Mouse (Mus musculus): ENCODE measurements at regions not wholly inside any gene's neighbourhood (a gene's known extent, or its start where the extent isn't known, plus 50 kb on each side); places are given as distances from the start of the nearest gene placed in this dataset.

DNA sequence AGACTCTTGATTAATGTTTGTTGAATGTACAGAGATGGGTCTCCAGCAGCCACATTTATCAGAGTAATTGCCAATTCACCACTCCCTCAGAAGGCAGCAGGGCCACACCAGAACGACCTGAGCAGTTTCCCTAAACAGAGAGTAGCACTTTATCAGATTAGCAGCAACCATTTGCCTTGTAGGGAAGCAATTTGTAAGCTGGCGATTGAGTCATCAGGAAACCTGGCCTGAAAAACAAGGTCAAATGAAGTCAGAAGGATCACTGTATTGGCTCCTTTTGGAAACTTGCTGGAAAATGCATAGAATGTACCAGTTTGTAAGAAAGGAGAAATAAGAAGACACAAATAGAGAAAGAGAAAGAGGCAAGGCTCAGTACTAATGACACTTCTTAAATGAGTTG is 295.1 kb downstream of the Qdpr start:
- no peak for ATAC-seq (replicated peaks; ENCODE audit: low FRiP score, low TSS enrichment, poor library complexity, severe bottlenecking)

DNA sequence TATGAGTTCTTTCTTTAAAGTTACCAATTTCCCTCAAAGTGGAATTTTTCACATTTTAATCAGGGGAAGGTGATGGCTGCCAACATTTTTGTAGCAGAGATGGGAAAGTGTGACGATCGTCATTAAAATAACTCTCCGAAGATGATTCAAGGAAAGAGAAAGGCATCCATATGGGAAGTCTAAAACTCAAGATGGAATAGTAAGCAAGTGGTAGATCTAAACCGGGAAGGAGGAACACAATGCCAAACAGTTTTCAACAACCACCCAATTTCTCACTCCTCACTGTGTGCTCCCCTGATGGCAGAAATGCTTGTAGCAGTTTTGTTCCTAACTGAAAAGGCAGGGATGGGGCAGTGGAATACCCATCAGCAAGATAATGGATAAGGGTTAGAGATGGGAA is 305.9 kb downstream of the Qdpr start:
- no peak for ATAC-seq (replicated peaks; ENCODE audit: low FRiP score, low TSS enrichment, poor library complexity, severe bottlenecking)

DNA sequence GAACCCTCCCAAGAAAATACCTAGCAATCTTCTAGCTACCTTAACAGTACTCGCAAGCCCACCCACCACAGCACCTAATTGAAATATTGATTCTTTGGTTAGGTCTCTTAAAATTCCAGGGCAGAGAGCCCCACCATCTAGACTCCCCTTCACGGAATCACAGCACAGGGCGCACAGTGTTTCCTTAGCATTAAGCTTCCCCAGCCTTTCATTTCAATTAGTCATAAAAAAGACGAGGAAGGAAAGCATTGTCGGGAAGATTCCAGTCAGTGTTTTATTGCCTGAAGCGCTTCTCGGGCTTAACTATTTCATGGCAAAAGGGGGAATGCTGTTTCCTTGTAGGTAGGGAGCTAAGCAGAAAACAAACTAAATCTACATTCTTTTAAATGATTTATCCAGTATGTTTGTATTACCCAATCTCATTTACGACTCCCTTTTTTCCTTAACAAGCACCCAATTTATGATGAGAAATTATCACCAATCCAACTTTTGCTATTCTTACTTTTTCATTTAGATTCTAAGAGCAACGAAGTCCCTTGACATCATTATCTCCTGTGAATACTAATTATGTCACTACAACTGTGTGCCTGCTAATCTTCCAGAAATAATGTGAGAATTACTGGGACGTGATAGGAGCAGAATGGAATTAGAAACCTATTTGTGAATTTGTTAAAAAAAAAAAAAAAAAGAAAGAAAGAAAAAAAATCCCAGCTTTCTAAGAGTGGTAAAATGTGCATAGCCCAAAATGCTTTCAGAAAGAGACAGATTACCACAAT is 312.6 kb downstream of the Qdpr start:
- ATAC-seq (replicated peaks; ENCODE audit: low FRiP score, low TSS enrichment, poor library complexity, severe bottlenecking): no peak

DNA sequence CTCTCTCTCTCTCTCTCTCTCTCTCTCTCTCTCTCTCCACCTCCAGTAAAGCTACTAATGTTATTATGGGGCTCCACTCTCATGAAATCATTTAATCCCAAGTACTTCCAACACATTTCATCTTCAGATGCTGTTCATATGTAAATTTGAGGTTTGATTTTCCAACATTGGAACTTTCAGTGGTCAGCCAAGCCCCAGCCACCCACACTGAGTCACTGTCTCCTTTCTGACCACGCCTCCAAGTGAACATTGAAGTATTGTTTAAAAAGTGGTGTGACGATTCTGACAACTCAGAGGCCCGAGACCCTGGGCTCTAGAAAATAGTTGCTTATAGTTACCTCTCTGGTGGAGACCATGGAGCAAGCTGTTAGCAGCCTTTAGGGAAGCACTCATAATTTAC is 313.3 kb downstream of the Qdpr start:
- no peak for ATAC-seq (replicated peaks; ENCODE audit: low FRiP score, low TSS enrichment, poor library complexity, severe bottlenecking)

DNA sequence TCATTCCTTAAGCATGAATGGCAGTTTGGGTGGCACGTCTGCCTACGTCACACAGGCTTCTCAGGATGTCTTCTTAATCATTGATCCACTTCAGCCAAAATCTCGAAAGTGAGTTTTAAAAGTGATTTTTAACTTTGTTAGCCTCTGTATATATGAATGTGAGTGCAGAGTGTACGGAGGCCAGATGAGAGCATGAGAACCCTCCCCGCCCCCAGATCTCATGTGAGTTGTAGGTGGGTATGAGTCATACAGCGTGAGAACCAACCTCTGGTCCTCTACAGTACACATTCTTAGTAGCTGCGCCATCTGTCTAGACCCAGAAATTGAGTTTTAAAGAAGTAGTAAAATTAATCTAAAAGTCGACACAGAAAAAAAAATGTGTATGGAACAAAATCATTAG is 322.1 kb downstream of the Qdpr start:
- no peak for ATAC-seq (replicated peaks; ENCODE audit: low FRiP score, low TSS enrichment, poor library complexity, severe bottlenecking)

DNA sequence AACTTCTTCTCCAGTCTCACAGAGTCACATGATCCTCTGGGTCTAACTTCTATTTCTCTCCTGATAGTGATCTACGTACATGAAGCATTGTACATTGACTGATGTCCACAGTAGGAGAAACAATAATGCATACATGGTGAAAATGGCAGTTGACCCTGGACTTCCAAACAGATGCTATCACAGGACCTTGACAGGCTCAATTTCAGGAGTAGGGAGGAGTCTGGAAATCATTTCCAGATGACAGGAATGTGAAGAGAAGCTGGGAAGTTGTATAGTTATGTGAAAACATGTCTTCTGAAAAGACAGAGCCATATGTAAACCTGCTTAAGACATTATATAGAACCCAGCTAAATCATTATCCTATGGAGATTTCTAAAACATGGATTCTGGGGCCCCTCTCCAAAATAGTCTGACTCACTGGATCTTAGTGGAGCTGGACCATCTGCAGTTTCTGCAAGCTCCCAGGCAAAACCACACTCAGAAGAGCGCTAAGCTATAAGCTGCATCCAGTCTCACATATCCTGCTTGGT is 322.3 kb upstream of the Ldb2 start:
- no peak for ATAC-seq (replicated peaks; ENCODE audit: low FRiP score, low TSS enrichment, poor library complexity, severe bottlenecking)

DNA sequence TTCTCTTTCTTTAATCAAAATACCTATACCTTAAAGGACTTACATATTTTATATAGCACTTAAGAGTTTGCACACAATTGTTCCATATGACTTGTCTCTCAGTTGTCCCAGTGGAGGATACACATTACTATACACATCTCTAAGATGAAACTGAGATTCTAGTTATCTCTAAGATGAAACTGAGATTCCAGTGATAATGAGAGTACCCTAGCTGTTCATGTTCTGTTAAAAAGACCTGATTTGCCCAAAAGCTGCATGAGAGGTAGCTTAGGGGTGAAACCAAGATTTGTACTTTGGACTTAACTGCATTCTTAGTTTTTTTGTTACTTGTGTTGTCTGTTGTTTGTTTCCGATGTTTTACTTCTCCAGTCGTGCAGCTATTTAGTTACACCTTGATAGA is 320.3 kb upstream of the Ldb2 start:
- ATAC-seq (replicated peaks; ENCODE audit: low FRiP score, low TSS enrichment, poor library complexity, severe bottlenecking): no peak

DNA sequence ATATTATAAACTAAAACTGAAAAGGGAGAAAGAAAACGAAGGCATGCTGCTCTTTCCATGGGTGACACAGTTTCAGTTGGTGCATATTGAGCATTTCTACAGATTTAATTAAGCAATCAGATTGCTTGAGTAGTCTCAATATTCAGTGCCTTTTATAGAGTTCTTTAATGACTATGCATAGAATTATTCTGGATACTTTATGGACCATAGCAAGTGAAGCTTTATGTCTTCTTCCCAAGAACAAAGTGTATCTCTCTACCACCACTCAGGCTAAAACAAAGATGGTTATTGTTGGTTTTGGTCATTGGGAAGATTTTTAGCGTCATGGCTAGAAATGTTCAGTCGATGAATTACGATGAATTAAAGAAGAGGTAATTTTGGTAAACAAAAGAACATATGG is 311.8 kb upstream of the Ldb2 start:
- ATAC-seq (replicated peaks; ENCODE audit: low FRiP score, low TSS enrichment, poor library complexity, severe bottlenecking): no peak

DNA sequence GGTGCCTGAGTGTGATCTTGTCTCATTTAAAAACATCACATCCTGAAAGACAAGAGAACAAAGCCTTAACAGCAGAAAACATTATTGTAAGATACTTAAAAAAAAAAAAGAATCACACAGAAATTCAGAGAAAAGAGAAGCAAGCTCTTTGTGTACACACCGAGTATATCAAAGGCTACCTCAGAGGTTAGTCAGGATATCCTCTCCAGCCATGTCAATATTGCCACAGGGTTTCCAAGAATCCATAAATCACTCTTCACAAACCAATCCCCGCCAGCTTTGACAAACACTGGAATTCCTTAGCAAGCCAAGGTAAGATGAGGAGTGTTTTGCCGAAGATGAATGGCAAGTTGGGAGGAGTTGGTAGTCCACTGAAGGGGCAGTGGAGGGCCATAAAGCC is 311.3 kb upstream of the Ldb2 start:
- no peak for ATAC-seq (replicated peaks; ENCODE audit: low FRiP score, low TSS enrichment, poor library complexity, severe bottlenecking)

DNA sequence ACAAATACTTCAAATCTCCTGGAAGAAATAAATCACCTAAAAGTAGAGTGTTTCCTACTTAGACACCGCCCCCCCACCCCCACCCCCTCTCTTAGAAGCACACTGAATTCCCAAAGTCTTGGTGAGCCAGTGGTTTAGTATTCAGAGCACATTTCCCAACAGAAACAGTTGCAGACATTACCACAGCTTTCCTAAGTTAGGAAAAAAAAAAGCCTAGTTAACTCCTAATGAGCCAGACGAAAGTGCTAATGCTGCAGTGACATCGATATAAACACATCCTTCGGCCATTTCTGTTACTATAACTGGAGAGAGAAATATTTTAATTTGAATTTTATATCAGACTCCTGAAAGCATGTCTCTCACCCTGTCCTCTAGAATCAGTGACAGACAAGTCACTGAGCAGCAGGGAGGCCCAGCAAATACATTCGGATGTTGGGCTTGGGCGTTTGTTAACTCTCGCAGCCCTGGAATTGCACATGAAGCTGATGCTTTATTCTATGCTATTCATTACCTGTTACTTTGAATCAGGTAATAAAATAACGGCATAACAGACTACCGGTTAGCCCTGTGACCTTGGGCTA is 305.8 kb upstream of the Ldb2 start:
- ATAC-seq (replicated peaks; ENCODE audit: low FRiP score, low TSS enrichment, poor library complexity, severe bottlenecking): no peak

DNA sequence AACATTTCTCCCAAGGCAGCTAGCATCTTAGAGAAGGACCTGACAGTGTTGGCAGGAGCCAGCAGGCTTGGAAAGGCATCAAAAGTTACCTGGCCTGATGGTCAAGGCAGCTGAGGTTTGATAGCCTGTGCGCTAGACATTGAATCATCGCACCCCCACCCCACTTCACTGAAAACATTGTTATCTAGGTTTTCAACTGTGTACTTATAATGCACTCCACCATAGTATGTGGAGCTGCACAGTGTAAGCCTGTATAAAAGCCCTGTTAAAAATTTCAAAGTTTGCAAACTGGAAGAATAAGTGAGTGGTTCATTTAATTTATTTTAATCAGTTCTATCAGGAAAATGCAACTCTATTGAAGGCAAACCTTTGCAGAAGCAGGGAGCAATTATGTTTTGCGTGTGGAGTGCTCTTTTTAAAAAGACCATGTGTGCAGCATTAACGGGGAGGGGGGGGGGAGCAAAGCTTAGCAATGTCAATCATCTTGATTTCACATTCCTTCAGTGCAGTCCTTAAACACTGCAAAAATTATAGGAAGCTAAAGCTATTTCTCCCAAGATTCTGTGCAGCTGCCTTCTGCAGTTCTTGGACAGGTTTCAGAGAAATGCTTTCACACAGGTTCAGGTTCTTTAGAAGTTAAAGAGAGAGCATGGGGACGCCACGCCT is 304.4 kb upstream of the Ldb2 start:
- ATAC-seq (replicated peaks; ENCODE audit: low FRiP score, low TSS enrichment, poor library complexity, severe bottlenecking): no peak

DNA sequence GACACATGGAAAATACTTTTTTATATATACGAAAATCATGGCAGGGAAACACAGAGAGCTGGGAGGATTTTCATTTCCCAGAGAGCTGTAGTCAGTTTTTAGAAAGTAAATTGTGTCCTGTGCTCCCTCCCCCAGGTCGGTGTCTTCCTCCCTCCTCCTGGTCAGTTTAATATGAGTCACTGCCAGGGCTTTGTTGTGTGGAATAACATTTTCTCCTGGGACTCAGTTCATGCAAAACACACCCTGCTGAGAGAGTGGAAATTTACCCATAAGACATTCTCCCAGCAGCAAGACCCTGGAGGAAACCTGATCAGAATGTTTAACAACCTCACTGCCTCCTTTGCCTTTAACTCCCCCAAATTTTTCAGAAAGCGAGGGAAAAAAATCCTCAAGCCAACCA is 303.2 kb upstream of the Ldb2 start:
- no peak for ATAC-seq (replicated peaks; ENCODE audit: low FRiP score, low TSS enrichment, poor library complexity, severe bottlenecking)

DNA sequence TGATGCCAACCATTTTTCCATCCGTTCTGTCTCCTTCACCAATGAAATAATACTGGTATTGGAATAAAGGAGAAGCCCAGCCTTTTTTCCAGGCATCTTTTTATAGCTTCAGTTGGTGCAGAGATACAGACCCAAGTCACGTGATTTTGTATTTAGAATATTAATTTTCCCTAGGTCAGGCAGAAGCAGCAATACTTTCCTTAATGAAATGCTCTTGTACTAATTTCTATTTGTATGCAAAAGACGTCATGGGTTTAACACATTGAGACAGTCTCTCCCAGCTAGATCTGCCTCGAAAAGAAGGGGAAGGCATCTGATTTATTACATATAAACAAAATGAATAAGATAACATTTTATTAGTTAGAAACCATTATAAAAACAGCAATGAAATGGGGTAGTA is 302.3 kb upstream of the Ldb2 start:
- no peak for ATAC-seq (replicated peaks; ENCODE audit: low FRiP score, low TSS enrichment, poor library complexity, severe bottlenecking)

DNA sequence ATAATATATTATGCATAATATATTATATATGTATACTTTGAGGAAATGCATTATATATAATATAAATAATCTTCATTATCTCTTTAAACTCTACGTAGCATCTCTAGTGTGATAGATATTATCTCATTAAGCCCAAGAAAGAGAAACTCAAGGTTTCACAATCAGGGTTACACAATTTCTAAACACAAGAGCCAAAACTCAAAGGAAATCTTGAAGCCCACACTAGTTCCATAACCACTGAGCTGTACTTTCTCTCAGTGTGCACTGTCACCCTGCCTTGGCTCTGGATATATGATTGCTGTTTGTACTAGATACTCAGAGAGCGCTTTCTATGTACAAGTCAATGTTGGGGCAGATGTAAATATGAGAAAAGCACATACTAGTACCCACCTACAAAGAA is 299.6 kb upstream of the Ldb2 start:
- ATAC-seq (replicated peaks; ENCODE audit: low FRiP score, low TSS enrichment, poor library complexity, severe bottlenecking): no peak

DNA sequence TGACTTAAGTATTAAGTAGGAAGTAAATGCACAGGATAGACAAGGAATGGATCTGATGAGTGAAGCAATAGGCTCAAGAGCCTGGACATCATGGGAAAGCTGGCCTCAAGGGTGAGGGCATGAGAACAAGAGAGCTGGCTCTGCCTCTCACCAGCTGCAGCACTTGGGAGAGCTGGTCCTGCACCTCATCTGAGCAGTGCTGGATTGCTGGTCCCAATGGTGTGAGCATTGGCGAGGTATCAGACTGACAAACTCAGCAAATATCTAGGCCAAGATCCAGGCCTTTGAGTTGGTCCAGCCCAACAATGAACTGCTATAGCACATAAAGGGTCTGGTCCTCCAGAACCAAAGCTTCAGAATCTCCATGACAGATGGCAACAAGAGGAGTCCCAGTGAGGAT is 298.5 kb upstream of the Ldb2 start:
- ATAC-seq (replicated peaks; ENCODE audit: low FRiP score, low TSS enrichment, poor library complexity, severe bottlenecking): no peak

DNA sequence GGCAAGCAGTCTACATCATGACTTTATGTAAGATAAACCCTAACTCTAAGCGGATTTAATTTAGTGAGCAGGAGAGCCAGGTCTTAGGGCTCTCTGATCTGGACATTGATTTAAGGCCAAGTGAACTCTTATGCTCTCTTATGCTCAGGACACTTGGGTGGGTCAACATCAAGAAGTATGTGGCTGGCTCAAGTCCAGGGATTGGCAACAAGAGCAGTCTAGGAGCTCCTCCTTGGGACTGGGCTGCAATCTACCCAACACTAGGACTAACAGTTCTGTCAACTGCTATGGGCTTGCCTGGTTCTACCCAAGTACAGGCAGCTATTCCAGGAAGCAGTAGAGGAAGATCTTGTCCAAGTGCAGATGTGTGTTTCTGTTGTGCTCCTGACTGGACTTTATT is 285.3 kb upstream of the Ldb2 start:
- no peak for ATAC-seq (replicated peaks; ENCODE audit: low FRiP score, low TSS enrichment, poor library complexity, severe bottlenecking)

DNA sequence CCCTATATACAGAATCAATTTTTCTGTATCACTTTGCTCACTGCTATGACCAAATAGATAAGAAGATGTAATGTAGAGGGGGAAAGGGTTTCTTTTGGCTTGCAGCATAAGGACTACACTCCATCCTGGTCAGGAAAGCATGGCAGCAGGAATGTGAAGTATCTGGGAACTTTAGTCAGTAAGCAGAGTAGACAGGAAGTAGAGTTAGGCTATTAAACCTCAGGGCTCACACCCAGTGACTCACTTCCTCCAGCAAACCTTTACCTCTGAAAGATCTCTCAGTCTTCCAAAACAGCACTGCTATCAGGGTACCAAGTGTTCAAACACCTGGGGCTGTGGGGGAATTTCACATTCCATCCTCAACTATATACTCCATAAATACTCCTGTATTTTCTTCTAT is 283.1 kb upstream of the Ldb2 start:
- no peak for ATAC-seq (replicated peaks; ENCODE audit: low FRiP score, low TSS enrichment, poor library complexity, severe bottlenecking)

DNA sequence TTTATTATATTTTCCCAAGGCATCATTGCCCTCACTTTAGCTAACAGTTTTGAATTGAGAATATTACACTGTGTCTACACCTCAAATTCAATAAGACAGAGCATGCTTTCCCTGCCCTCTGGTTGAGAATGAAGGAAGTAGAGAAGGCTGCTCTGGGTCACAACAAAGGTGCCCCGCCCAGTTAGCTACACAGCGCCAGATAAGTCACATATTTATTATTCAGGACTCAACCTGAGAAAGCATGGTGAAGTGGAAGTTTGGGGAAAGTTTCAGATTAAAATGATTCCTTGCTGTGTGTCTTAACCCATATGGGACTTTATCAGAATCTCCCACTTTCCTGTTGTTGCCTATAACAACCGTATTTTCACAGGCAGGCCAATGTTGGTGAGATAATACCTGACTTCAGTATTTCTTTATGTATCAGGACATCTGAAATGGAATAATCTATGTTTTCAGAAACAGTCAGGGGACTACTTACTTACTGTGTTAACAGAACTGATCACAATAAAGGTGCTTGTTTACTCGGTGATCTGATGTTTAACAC is 276.9 kb upstream of the Ldb2 start:
- peak; percentile 66 for ATAC-seq (replicated peaks; ENCODE audit: low FRiP score, low TSS enrichment, poor library complexity, severe bottlenecking)

DNA sequence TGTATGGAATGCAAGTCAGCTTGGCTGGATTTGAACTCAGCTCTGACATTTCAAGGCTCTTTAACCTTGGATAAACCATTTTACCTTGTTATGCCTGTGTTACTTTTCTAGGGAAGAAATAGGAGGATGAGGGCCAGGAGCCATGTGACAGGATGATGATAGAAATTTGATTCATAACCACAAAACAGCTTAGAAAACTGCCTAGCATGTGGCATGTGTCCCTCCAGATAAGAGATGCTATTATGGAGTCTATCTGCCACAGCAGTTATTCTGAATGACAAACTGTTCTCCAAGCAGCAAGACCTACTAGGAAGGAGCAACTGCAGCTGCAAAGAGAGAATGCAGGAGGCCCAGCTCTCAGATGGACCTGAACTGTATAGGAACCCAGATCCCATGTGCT is 275.7 kb upstream of the Ldb2 start:
- ATAC-seq (replicated peaks; ENCODE audit: low FRiP score, low TSS enrichment, poor library complexity, severe bottlenecking): peak; percentile 92

DNA sequence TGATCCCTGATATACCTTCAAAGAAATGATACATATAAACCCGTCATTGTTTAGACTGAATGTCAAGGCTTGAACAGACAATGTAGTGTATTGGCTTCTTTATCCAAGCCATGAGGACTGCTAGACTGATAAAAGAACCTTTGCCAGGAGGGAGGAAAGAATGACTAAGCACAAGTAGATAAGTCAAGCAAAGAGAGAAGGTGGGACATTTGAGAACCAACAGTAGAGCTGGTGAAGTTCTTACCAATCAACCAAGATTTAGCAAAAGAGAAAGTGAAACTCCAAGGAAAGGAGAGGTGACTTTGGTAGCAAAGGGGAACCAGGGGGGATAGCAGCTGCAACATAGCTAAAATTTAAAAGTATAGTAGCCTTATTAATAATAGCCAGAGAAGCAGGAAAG is 273.0 kb upstream of the Ldb2 start:
- peak; percentile 19; the same call in 1 of the 2 replicates for ATAC-seq (replicated peaks; ENCODE audit: low FRiP score, low TSS enrichment, poor library complexity, severe bottlenecking)
